Mouse (Mus musculus): ENCODE results near the gene Banp. TPM values are rescaled to one million over a fixed set of nuclear protein-coding genes. Genes with fewer than 3 reads are reported as not detected.

Banp gene
- polyA plus RNA-seq, 1 experiment from 2014 or later = 54.7 TPM

GRCm38 (mm10) chr8:121980792-121981519 lies 31.4 kb downstream of the Banp start:
- Histone ChIP-seq H3K27me3 (ENCODE audit: control insufficient read depth, insufficient read depth, low read depth, low read length) (no peaks in the 10 kb centered on the region), H3K4me1 (ENCODE audit: control insufficient read depth, insufficient read depth, low read length) (no peaks in the 10 kb centered on the region), H3K4me2 (ENCODE audit: low read length) (no peak overlapping the region), H3K27ac (ENCODE audit: low read length) (no peak overlapping the region), H3K4me3 (ENCODE audit: low read depth, low read length) (no peak overlapping the region), H3K9ac (ENCODE audit: low read depth, low read length) (no peak overlapping the region), H3K36me3 (ENCODE audit: control insufficient read depth, insufficient read depth, low read length) (peaks cover 41% of the 10 kb centered on the region), H3K9me3 (replicated peaks; ENCODE audit: control insufficient read depth, low read length, poor library complexity, severe bottlenecking) (no peaks in the 10 kb centered on the region)
- WGBS = 91% methylated on average over 11 of the region's 11 CpGs
- ATAC-seq = no peak

- Histone ChIP-seq H3K36me3 (ENCODE audit: control insufficient read depth, insufficient read depth, low read length) (peaks cover 38% of the 10 kb centered on the region), H3K4me3 (ENCODE audit: low read depth, low read length) (no peak overlapping the region), H3K9me3 (replicated peaks; ENCODE audit: control insufficient read depth, low read length, poor library complexity, severe bottlenecking) (no peaks in the 10 kb centered on the region), H3K9ac (ENCODE audit: low read depth, low read length) (no peak overlapping the region), H3K4me1 (ENCODE audit: control insufficient read depth, insufficient read depth, low read length) (no peaks in the 10 kb centered on the region), H3K4me2 (ENCODE audit: low read length) (no peak overlapping the region), H3K27me3 (ENCODE audit: control insufficient read depth, insufficient read depth, low read depth, low read length) (no peaks in the 10 kb centered on the region), H3K27ac (ENCODE audit: low read length) (no peak overlapping the region)
- 71% methylated on average over 7 of the region's 7 CpGs for WGBS
- no peak for ATAC-seq
These were observed 32.0 kb downstream of the Banp start for GRCm38 (mm10) chr8:121981520-121981895.

- no peaks in the 10 kb centered on the region for H3K9me3 ChIP-seq (replicated peaks; ENCODE audit: control insufficient read depth, low read length, poor library complexity, severe bottlenecking)
- 100% methylated on average over 3 of the region's 3 CpGs for WGBS
- no peak for ATAC-seq
- H3K4me1 ChIP-seq (ENCODE audit: control insufficient read depth, insufficient read depth, low read length) = no peaks in the 10 kb centered on the region
- no peak overlapping the region for H3K27ac ChIP-seq (ENCODE audit: low read length)
- H3K36me3 ChIP-seq (ENCODE audit: control insufficient read depth, insufficient read depth, low read length) = peaks cover 21% of the 10 kb centered on the region
- no peak overlapping the region for H3K4me2 ChIP-seq (ENCODE audit: low read length)
- H3K9ac ChIP-seq (ENCODE audit: low read depth, low read length) = no peak overlapping the region
- H3K27me3 ChIP-seq (ENCODE audit: control insufficient read depth, insufficient read depth, low read depth, low read length) = no peaks in the 10 kb centered on the region
- no peak overlapping the region for H3K4me3 ChIP-seq (ENCODE audit: low read depth, low read length)
These were observed 36.1 kb downstream of the Banp start for GRCm38 (mm10) chr8:121985673-121986072.

- ATAC-seq = no peak
- Histone ChIP-seq H3K36me3 (ENCODE audit: control insufficient read depth, insufficient read depth, low read length) (peaks cover 19% of the 10 kb centered on the region), H3K4me2 (ENCODE audit: low read length) (no peak overlapping the region)
These were observed 38.3 kb downstream of the Banp start for GRCm38 (mm10) chr8:121987892-121988291.

GRCm38 (mm10) chr8:121990506-121991255 lies 41.1 kb downstream of the Banp start:
- Histone ChIP-seq H3K27me3 (ENCODE audit: control insufficient read depth, insufficient read depth, low read depth, low read length) (no peaks in the 10 kb centered on the region), H3K4me3 (ENCODE audit: low read depth, low read length) (no peak overlapping the region), H3K9ac (ENCODE audit: low read depth, low read length) (no peak overlapping the region), H3K9me3 (replicated peaks; ENCODE audit: control insufficient read depth, low read length, poor library complexity, severe bottlenecking) (no peaks in the 10 kb centered on the region), H3K4me2 (ENCODE audit: low read length) (no peak overlapping the region), H3K36me3 (ENCODE audit: control insufficient read depth, insufficient read depth, low read length) (peaks cover 14% of the 10 kb centered on the region), H3K4me1 (ENCODE audit: control insufficient read depth, insufficient read depth, low read length) (no peaks in the 10 kb centered on the region), H3K27ac (ENCODE audit: low read length) (no peak overlapping the region)
- ATAC-seq = no peak
- 82% methylated on average over 9 of the region's 9 CpGs for WGBS

More at GRCm38 (mm10) chr8:121987892-121988291, 38.3 kb downstream of the Banp start:
- WGBS = 95% methylated on average over 5 of the region's 5 CpGs
- Histone ChIP-seq H3K27ac (ENCODE audit: low read length) (no peak overlapping the region), H3K4me1 (ENCODE audit: control insufficient read depth, insufficient read depth, low read length) (no peaks in the 10 kb centered on the region), H3K9ac (ENCODE audit: low read depth, low read length) (no peak overlapping the region), H3K9me3 (replicated peaks; ENCODE audit: control insufficient read depth, low read length, poor library complexity, severe bottlenecking) (no peaks in the 10 kb centered on the region), H3K27me3 (ENCODE audit: control insufficient read depth, insufficient read depth, low read depth, low read length) (no peaks in the 10 kb centered on the region), H3K4me3 (ENCODE audit: low read depth, low read length) (no peak overlapping the region)

GRCm38 (mm10) chr8:121991611-121992010 lies 42.1 kb downstream of the Banp start:
- 95% methylated on average over 7 of the region's 7 CpGs for WGBS
- no peak overlapping the region for H3K9ac ChIP-seq (ENCODE audit: low read depth, low read length)
- H3K4me1 ChIP-seq (ENCODE audit: control insufficient read depth, insufficient read depth, low read length) = no peaks in the 10 kb centered on the region
- no peak overlapping the region for H3K4me3 ChIP-seq (ENCODE audit: low read depth, low read length)
- H3K36me3 ChIP-seq (ENCODE audit: control insufficient read depth, insufficient read depth, low read length) = peaks cover 11% of the 10 kb centered on the region
- no peak overlapping the region for H3K27ac ChIP-seq (ENCODE audit: low read length)
- H3K9me3 ChIP-seq (replicated peaks; ENCODE audit: control insufficient read depth, low read length, poor library complexity, severe bottlenecking) = no peaks in the 10 kb centered on the region
- H3K4me2 ChIP-seq (ENCODE audit: low read length) = no peak overlapping the region
- no peak for ATAC-seq
- no peaks in the 10 kb centered on the region for H3K27me3 ChIP-seq (ENCODE audit: control insufficient read depth, insufficient read depth, low read depth, low read length)

GRCm38 (mm10) chr8:121992911-121993310 lies 43.4 kb downstream of the Banp start:
- 83% methylated on average over 4 of the region's 4 CpGs for WGBS
- H3K27ac ChIP-seq (ENCODE audit: low read length) = no peak overlapping the region
- no peaks in the 10 kb centered on the region for H3K27me3 ChIP-seq (ENCODE audit: control insufficient read depth, insufficient read depth, low read depth, low read length)
- no peak overlapping the region for H3K4me2 ChIP-seq (ENCODE audit: low read length)
- no peak overlapping the region for H3K4me3 ChIP-seq (ENCODE audit: low read depth, low read length)
- H3K4me1 ChIP-seq (ENCODE audit: control insufficient read depth, insufficient read depth, low read length) = no peaks in the 10 kb centered on the region
- H3K9me3 ChIP-seq (replicated peaks; ENCODE audit: control insufficient read depth, low read length, poor library complexity, severe bottlenecking) = no peaks in the 10 kb centered on the region
- no peak for ATAC-seq
- H3K9ac ChIP-seq (ENCODE audit: low read depth, low read length) = no peak overlapping the region
- peaks cover 21% of the 10 kb centered on the region for H3K36me3 ChIP-seq (ENCODE audit: control insufficient read depth, insufficient read depth, low read length)

GRCm38 (mm10) chr8:121995112-121995511 lies 45.6 kb downstream of the Banp start:
- no peak overlapping the region for H3K4me3 ChIP-seq (ENCODE audit: low read depth, low read length)
- no peak overlapping the region for H3K9ac ChIP-seq (ENCODE audit: low read depth, low read length)
- H3K9me3 ChIP-seq (replicated peaks; ENCODE audit: control insufficient read depth, low read length, poor library complexity, severe bottlenecking) = no peaks in the 10 kb centered on the region
- H3K27me3 ChIP-seq (ENCODE audit: control insufficient read depth, insufficient read depth, low read depth, low read length) = no peaks in the 10 kb centered on the region
- H3K27ac ChIP-seq (ENCODE audit: low read length) = no peak overlapping the region
- H3K4me1 ChIP-seq (ENCODE audit: control insufficient read depth, insufficient read depth, low read length) = no peaks in the 10 kb centered on the region
- ATAC-seq = no peak
- peaks cover 41% of the 10 kb centered on the region for H3K36me3 ChIP-seq (ENCODE audit: control insufficient read depth, insufficient read depth, low read length)
- 87% methylated on average over 4 of the region's 4 CpGs for WGBS
- no peak overlapping the region for H3K4me2 ChIP-seq (ENCODE audit: low read length)

GRCm38 (mm10) chr8:121995895-121996294 lies 46.3 kb downstream of the Banp start:
- 87% methylated on average over 3 of the region's 3 CpGs for WGBS
- Histone ChIP-seq H3K4me3 (ENCODE audit: low read depth, low read length) (no peak overlapping the region), H3K4me2 (ENCODE audit: low read length) (no peak overlapping the region), H3K36me3 (ENCODE audit: control insufficient read depth, insufficient read depth, low read length) (peaks cover 42% of the 10 kb centered on the region), H3K4me1 (ENCODE audit: control insufficient read depth, insufficient read depth, low read length) (no peaks in the 10 kb centered on the region), H3K27ac (ENCODE audit: low read length) (no peak overlapping the region), H3K27me3 (ENCODE audit: control insufficient read depth, insufficient read depth, low read depth, low read length) (no peaks in the 10 kb centered on the region), H3K9me3 (replicated peaks; ENCODE audit: control insufficient read depth, low read length, poor library complexity, severe bottlenecking) (no peaks in the 10 kb centered on the region), H3K9ac (ENCODE audit: low read depth, low read length) (no peak overlapping the region)
- no peak for ATAC-seq

Data from midbrain, embryonic 16.5 days (tissue).